Mouse (Mus musculus) heart, adult 9 months (tissue): Measurements from ENCODE around the gene Mut.

Source experiments
- DNase-seq, 2 experiments: peaks; one replicate each; pipeline ENCODE4 v3.0.0; 2022; ENCODE audit warnings: low spot score in 2 of 2

The Mut gene

DNA sequence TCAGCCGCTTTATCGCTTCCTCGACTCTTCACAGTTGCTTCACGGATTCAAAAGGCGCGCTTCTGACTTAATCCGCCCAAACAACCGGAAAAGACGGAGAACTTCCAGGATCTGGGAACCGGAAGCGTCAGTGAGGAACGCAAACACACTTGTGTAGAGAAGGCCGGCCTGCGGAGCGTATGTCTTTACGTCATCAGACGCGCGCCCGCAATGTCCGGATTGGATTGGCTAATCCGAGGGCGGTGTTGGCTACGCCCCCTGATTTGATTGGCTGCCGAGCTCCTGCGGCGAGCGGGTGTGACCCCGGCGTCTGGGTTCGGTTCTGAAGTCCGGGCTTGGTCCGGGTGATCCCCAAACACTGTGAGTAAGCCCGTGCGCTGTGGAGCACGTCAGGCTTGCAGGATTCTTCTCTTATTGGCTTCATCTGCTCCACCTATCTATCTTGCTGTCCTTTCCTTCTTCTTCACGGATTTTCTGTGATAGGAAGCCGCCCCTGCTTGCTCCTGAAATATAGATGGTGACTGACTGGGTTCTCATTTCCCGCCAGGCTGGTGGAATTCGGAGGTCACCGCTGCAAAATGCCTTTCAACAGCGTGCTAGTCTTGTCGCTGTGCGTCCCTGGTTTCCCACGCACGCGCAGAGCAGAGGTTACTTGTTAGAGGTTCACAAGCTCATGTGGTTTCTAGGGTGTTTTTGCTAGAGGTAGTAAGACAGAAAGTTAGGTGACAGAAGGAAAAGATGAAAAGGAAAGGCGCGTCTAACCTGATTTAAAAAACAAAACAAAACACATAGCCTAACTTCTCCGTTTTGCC is at the start of gene Mut, which contains the start of gene Cenpq:
Gene Mut, plus strand, starts transcription at position 266 of the 812 bp plus-strand sequence.
Gene Cenpq, minus strand, starts transcription at position 628 of the 812 bp plus-strand sequence.
- peak; percentile 99 for DNase-seq

GRCm38 (mm10) chr17:40885155-40885554 is 49.3 kb upstream of the Mut start:
- no peak for DNase-seq

DNA sequence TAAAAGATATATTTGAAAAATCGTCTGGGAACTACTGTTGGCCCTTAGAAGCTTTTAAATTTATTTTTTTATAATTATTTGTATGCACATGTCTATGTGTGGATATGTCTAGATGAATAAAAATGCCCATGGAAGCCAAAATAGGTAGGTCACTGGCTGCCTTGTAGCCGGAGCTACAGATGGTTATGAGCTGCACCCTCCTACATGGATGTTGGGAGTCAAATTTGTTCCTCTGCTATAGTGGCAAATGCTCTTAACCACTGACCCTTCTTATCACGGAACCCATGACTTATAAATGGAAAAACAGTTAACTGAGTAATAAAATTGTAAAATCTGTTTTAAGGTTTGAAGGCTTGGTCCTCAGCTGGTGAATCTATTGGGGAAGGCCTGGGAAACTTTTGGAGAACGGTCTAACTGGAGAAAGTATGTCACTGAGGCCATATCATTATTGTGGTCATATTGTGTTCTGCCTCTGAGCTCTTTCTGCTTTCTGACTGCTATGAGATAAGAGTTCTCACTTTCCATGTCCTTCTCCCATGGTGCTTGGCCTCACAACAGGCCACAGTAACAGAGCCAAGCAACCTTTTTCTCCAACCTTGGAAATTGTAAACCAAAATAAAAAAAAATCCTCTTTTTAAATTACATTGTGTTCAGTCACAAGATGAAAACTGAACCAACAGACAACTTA is 46.5 kb upstream of the Mut start:
- no peak for DNase-seq

DNA sequence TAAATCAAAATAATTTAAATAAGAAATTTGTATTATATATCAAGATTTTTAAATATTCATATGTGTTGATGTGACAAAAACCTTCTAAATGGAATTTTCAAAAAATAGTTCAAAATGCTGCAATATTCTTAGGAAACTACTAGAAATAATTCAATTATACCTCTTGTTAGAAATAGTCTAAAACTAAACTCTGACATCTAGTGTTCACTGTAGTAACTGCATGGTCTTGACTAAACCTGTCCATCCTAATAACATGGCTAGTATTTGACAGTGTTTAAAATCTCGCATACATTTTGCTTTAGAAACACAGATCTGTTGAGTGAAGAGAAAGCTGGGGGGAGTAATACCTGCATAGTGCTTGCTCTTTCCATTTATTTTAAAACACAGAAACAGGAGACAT is 37.6 kb upstream of the Mut start:
- DNase-seq: no peak

GRCm38 (mm10) chr17:40899783-40900363 is 34.6 kb upstream of the Mut start:
- DNase-seq: no peak

DNA sequence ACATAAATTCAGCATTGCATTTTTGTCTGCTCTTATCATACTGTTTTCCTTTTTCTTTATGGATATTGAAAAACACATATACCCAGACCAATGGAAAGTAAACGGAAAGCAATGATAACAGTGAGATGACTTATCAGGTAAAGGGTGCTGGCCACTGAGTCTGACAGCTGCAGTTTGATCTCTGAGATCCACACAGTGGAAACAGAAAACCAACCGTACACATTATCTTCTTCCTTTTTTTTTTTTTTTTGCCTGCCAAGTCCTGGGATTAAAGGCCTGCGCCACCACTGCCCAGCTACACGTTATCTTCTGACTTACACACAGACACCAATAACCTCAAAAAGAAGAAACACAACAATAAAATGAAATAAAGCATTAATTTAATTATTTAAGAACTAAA is 31.1 kb upstream of the Mut start:
- DNase-seq: no peak

GRCm38 (mm10) chr17:40904056-40904597 is 30.4 kb upstream of the Mut start:
- DNase-seq: peak in 1 of 2 experiments; percentile 6

DNA sequence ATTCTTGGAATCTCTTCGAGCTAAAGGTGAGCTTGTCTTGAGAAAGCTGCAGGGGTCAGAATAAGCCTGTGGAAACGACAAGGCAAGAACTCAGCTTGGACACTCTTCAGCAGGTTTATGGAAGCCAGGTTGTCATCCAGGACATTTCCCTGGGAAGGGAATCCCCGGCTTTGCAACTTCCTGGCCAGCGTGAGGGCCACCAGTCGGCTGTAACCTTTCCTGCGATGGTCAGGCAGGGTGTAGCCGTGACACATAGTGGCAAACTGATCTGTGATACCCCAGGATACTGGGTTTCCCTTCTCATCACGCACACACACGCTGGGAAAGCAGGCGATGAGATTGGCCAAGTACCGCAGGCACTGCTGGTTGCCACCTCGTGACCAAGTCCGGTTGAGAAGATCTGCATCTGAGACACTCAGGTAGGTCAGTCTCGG is 29.7 kb upstream of the Mut start:
- DNase-seq: no peak

- DNase-seq: no peak
Observed at GRCm38 (mm10) chr17:40914250-40914649, 20.2 kb upstream of the Mut start, which contains the start of gene Glyatl3. TSS of gene Glyatl3 (minus strand) at chr17:40914350.

DNA sequence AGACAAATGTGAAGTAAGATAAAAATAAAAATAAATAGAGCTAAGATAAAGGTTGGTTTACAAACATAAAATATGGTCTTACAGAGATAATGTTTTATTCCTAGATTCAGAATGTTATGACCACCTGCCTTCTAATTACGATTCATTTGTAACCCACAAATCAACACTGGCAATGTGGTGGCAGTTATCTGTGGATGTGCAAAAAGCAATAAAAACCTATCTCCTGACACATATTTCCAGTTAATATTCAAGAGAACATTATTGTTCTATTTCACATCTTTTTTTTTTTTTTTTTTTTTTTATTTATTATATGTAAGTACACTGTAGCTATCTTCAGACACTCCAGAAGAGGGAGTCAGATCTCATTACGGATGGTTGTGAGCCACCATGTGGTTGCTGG is 19.0 kb upstream of the Mut start:
- no peak for DNase-seq

GRCm38 (mm10) chr17:40933985-40934384 is 500 bp upstream of the Mut start:
- no peak for DNase-seq

- no peak for DNase-seq
Observed at GRCm38 (mm10) chr17:40948518-40948917, 14.0 kb downstream of the Mut start.

DNA sequence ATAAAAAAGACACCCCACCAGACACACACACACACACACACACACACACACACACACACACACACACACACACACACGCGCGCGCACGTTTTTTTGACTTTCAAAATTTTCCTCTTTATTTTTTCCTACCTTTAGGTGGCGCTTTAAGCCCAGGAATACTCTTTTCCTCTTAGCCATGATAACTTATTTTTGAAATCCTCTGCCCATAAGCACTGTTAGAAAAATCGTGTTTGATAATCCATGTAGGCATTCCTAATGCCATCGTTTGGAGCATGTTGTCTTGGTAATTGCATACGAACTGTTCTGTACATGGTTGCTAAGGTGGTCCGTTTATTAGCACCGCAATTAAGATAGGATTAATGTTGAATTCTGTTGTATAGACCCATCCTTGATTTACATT is 43.4 kb downstream of the Mut start:
- no peak for DNase-seq

GRCm38 (mm10) chr17:40992102-40992501 is 57.6 kb downstream of the Mut start:
- no peak for DNase-seq
